Mouse (Mus musculus): ENCODE measurements around the gene Shkbp1. TPM values are rescaled to one million over a fixed set of nuclear protein-coding genes. Genes with fewer than 3 reads are reported as not detected.

The Shkbp1 gene
- polyA plus RNA-seq, 1 experiment from 2014 or later, result 59.9 TPM

DNA sequence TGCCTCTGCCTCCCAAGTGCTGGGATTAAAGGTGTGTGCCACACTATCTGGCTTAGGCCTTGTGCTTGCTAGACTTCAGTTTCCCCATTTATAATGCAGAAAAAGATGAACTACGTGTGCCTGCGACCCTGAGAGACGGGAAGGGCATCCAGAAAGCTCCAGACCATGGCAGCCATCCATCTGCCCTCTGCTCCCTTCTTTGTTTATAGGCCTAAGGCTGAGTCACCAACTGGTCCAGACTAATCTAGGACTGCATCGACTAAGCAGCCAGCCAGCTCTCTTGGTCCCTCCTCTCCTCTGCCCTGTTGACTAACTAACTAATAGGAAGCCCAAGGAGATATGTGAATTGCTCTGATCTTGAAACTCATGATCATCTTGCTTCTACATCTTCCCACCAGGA, 59.9 kb downstream of the Shkbp1 start:
- Histone ChIP-seq H3K36me3 (no peaks in the 10 kb centered on the region), H3K27ac (no peak overlapping the region), H3K4me1 (replicated peaks) (no peaks in the 10 kb centered on the region), H3K9ac (replicated peaks) (no peak overlapping the region), H3K27me3 (no peaks in the 10 kb centered on the region), H3K9me3 (peaks cover 12% of the 10 kb centered on the region; the same call in 1 of the 2 replicates), H3K4me2 (no peak overlapping the region), H3K4me3 (replicated peaks) (no peak overlapping the region)
- WGBS, result 74% methylated on average over 4 of the region's 4 CpGs
- no peak for ATAC-seq (ENCODE audit: insufficient number of reproducible peaks, insufficient read depth, low FRiP score, low TSS enrichment, low read depth)

Other genes with a start within 250 kb of the Shkbp1 start
- not detected in 2 replicates for gene Cyp2f2, start 236.1 kb downstream of the Shkbp1 start, polyA plus RNA-seq (2016; fragmentation: Nextera tagmentation; extraction: Ambion mirVana)
- not detected in 2 replicates for gene Cyp2t4, start 202.3 kb downstream of the Shkbp1 start, polyA plus RNA-seq (2016; fragmentation: Nextera tagmentation; extraction: Ambion mirVana)
- gene Egln2, start 189.2 kb downstream of the Shkbp1 start, polyA plus RNA-seq (2016; fragmentation: Nextera tagmentation; extraction: Ambion mirVana), result 87.3 and 88.9 TPM in 2 replicates
- gene Rab4b, start 177.1 kb downstream of the Shkbp1 start, polyA plus RNA-seq (2016; fragmentation: Nextera tagmentation; extraction: Ambion mirVana), result 59.8 and 60.0 TPM in 2 replicates
- gene Gm21983, start 174.9 kb downstream of the Shkbp1 start, polyA plus RNA-seq (2016; fragmentation: Nextera tagmentation; extraction: Ambion mirVana), result 0.61 and 1.5 TPM in 2 replicates
- 23.8 and 42.8 TPM in 2 replicates for gene Mia, start 174.9 kb downstream of the Shkbp1 start, polyA plus RNA-seq (2016; fragmentation: Nextera tagmentation; extraction: Ambion mirVana)
- gene BC024978, start 160.2 kb downstream of the Shkbp1 start, polyA plus RNA-seq (2016; fragmentation: Nextera tagmentation; extraction: Ambion mirVana), result 4.0 and 4.1 TPM in 2 replicates
- 294 and 321 TPM in 2 replicates for gene Snrpa, start 159.7 kb downstream of the Shkbp1 start, polyA plus RNA-seq (2016; fragmentation: Nextera tagmentation; extraction: Ambion mirVana)
- gene Itpkc, start 127.4 kb downstream of the Shkbp1 start, polyA plus RNA-seq (2016; fragmentation: Nextera tagmentation; extraction: Ambion mirVana), result 9.3 and 9.5 TPM in 2 replicates
- 15.7 and 16.6 TPM in 2 replicates for gene Coq8b, start 123.0 kb downstream of the Shkbp1 start, polyA plus RNA-seq (2016; fragmentation: Nextera tagmentation; extraction: Ambion mirVana)
- 25.3 and 26.5 TPM in 2 replicates for gene Numbl, start 97.6 kb downstream of the Shkbp1 start, polyA plus RNA-seq (2016; fragmentation: Nextera tagmentation; extraction: Ambion mirVana)
- gene Ltbp4, start 18.3 kb downstream of the Shkbp1 start, polyA plus RNA-seq (2016; fragmentation: Nextera tagmentation; extraction: Ambion mirVana), result 15.2 and 15.8 TPM in 2 replicates
- gene Gm20479, start 1.4 kb upstream of the Shkbp1 start, polyA plus RNA-seq (2016; fragmentation: Nextera tagmentation; extraction: Ambion mirVana), result 0.42 TPM in 1 of 2 replicates, not detected in the other
- 0.26 and 0.41 TPM in 2 replicates for gene Sptbn4, start 91.7 kb upstream of the Shkbp1 start, polyA plus RNA-seq (2016; fragmentation: Nextera tagmentation; extraction: Ambion mirVana)
- 34.1 and 38.8 TPM in 2 replicates for gene Blvrb, start 92.0 kb upstream of the Shkbp1 start, polyA plus RNA-seq (2016; fragmentation: Nextera tagmentation; extraction: Ambion mirVana)
- 29.4 and 30.3 TPM in 2 replicates for gene Sertad3, start 117.7 kb upstream of the Shkbp1 start, polyA plus RNA-seq (2016; fragmentation: Nextera tagmentation; extraction: Ambion mirVana)
- gene Sertad1, start 130.9 kb upstream of the Shkbp1 start, polyA plus RNA-seq (2016; fragmentation: Nextera tagmentation; extraction: Ambion mirVana), result 29.4 and 30.4 TPM in 2 replicates
- 5.6 and 6.1 TPM in 2 replicates for gene Prx, start 143.3 kb upstream of the Shkbp1 start, polyA plus RNA-seq (2016; fragmentation: Nextera tagmentation; extraction: Ambion mirVana)
- gene Hipk4, start 167.2 kb upstream of the Shkbp1 start, polyA plus RNA-seq (2016; fragmentation: Nextera tagmentation; extraction: Ambion mirVana), result 0.60 and 0.97 TPM in 2 replicates
- 59.7 and 68.5 TPM in 2 replicates for gene Pld3, start 197.2 kb upstream of the Shkbp1 start, polyA plus RNA-seq (2016; fragmentation: Nextera tagmentation; extraction: Ambion mirVana)
- gene 2310022A10Rik, start 197.2 kb upstream of the Shkbp1 start, polyA plus RNA-seq (2016; fragmentation: Nextera tagmentation; extraction: Ambion mirVana), result 34.7 and 36.0 TPM in 2 replicates
- 98.8 and 104 TPM in 2 replicates for gene Akt2, start 235.5 kb upstream of the Shkbp1 start, polyA plus RNA-seq (2016; fragmentation: Nextera tagmentation; extraction: Ambion mirVana)

All from limb, embryonic 12.5 days (tissue).